Mouse (Mus musculus): ENCODE data around the gene Ntrk1. TPM values are rescaled to one million over a fixed set of nuclear protein-coding genes. Genes with fewer than 3 reads are reported as not detected.

Gene Ntrk1
- total RNA-seq, 1 experiment from 2014 or later = not detected

GRCm38 (mm10) chr3:87758641-87759040 is 36.3 kb downstream of the Ntrk1 start:
- ATAC-seq (replicated peaks; ENCODE audit: low read depth, poor library complexity, severe bottlenecking) = no peak

- ATAC-seq (replicated peaks; ENCODE audit: low read depth, poor library complexity, severe bottlenecking) = no peak
Observed at GRCm38 (mm10) chr3:87756488-87756887, 38.5 kb downstream of the Ntrk1 start.

DNA sequence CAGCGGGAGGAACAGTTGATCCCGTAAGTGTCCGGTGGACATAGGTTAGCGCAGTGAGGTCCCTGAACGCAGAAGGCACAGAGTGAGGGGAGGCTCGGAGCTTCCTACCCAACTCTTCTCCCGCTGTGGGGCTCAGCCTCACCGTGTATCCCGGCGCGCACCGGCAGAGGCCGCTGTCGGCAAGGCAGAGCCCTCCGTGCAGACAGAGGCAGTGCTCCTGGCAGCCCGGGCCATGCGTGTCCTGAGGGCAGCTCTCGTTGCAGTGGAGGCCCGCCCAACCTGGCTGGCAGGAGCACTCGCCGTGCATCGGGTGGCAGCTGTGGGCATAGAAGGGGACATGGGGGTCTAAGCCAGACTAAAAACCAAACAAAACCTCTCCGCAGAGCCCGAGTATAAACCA is 39.0 kb downstream of the Ntrk1 start:
- peak; percentile 97 for ATAC-seq (replicated peaks; ENCODE audit: low read depth, poor library complexity, severe bottlenecking)

GRCm38 (mm10) chr3:87753829-87754228 is 41.1 kb downstream of the Ntrk1 start:
- ATAC-seq (replicated peaks; ENCODE audit: low read depth, poor library complexity, severe bottlenecking) = no peak

DNA sequence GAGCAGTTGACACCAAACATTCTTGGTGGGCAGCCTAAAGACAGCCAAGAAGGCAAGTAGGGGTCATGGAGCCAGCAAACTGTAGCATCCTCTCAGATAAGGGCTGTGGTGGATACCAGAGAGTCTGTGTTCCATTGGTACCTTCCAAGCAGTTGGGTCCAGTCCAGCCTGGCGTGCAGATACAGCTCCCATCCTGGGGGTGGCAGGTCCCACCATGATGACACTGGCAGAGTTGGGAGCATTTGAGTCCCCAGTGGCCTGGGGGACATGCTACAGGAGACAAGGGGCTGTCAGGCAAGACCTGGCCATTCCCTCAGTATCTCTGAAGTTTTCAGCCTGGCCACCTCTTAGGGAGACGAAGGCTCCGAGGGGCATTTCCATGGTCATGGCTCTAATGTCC is 42.4 kb downstream of the Ntrk1 start:
- no peak for ATAC-seq (replicated peaks; ENCODE audit: low read depth, poor library complexity, severe bottlenecking)

- ATAC-seq (replicated peaks; ENCODE audit: low read depth, poor library complexity, severe bottlenecking) = no peak
Observed at GRCm38 (mm10) chr3:87749977-87750376, 45.0 kb downstream of the Ntrk1 start.

DNA sequence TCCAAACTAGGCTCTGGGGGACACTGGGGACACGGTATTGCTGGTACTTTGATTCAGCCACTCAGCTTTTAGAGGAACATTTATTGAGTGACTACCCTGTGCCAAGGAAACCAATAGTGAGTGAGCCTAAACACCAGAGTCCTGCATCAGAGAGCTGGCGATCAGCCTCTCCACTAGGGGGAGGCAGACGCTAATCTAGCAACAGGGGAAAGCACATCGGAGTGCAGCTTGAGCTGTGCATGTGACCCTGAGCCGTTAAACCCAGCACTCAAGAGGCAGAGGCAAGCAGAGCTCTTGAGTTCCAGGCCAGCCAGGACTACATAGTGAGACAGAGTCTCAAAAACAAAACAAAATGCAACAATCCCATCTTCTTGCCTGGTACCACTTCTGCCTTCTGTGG is 45.9 kb downstream of the Ntrk1 start:
- ATAC-seq (replicated peaks; ENCODE audit: low read depth, poor library complexity, severe bottlenecking) = peak; percentile 83

GRCm38 (mm10) chr3:87748431-87748830 is 46.5 kb downstream of the Ntrk1 start, which contains the start of gene Lrrc71:
TSS of gene Lrrc71 (minus strand) at chr3:87748625.
- ATAC-seq (replicated peaks; ENCODE audit: low read depth, poor library complexity, severe bottlenecking) = no peak

GRCm38 (mm10) chr3:87745036-87745659 is 49.8 kb downstream of the Ntrk1 start:
- no peak for ATAC-seq (replicated peaks; ENCODE audit: low read depth, poor library complexity, severe bottlenecking)

DNA sequence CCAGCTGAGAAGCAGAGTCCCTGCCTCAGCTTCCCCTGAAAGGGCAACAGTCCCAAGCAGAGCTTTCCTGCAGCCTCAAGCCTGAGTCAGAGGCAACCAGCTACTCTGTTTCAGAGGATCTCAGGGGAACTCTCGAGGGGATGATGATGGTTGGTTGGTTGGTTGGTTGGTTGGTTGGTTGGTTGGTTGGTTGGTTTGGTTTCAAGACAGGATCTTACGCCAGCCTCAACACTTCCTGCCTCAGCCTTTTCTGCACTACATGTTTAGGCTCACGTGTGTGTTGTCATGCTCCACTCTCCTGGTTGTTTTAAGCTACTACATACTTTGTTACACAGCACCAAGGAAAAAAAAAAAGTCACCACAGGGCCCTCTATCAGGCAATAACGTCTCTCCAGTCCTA is 51.0 kb downstream of the Ntrk1 start:
- ATAC-seq (replicated peaks; ENCODE audit: low read depth, poor library complexity, severe bottlenecking) = no peak

DNA sequence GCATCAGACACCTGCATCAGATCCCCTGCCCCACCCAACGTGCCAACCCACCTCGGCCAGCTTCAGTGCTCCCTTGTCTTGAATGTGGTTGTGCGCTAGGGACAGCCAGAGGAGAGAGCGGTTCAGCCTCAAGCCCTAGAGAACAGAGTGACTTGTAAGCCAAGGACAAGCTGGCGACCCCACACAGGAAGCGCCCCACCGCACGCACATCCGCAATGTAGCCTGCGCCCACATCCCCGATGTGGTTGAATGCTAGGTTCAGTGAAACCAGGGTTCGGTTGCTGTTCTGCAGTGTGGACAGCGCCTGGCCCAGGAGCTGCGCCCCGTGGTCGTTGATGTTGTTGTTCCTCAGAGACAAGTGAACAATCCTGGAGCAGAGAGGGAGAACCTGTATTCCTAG is 52.2 kb downstream of the Ntrk1 start:
- ATAC-seq (replicated peaks; ENCODE audit: low read depth, poor library complexity, severe bottlenecking) = peak; percentile 86

- ATAC-seq (replicated peaks; ENCODE audit: low read depth, poor library complexity, severe bottlenecking) = no peak
Observed at GRCm38 (mm10) chr3:87742013-87742412, 52.9 kb downstream of the Ntrk1 start.

DNA sequence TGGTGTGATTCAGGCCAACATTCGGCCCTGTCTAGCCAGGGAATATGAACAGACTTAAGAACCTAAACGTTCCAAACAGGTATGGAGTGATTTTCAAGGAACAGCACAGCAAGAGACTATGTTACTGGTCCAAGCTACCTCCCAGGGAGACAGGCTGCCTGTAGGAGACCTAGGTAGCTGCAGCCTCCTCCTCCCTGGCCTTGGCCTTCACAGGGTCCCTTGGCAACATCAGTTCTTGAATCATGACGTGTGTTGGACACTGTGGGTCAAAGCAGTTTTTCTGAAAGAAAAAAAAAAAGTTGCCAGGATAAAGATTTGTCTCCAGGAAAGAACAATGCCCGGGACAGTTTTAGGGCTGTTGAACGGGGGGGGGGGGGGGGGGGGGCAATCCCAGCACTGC is 56.1 kb downstream of the Ntrk1 start:
- ATAC-seq (replicated peaks; ENCODE audit: low read depth, poor library complexity, severe bottlenecking) = no peak

DNA sequence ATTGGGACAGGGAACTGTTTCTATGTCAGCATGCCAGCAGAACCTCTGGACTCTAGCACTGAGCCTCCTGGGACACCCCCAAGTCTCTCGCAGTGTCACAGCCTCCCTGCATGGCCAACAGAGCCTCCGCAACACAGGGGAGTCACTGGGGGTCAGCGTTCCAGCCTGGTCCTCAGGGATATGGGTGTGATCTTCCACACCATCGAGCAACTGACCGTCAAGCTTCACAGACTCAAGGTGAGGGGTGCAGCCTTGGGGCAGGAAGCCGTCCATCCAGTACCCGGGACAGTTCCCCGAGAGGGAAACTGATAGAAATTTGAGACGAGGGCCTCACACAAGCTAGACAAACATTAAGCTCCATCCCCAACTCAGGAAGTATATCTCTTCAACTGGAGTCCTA is 59.6 kb downstream of the Ntrk1 start:
- no peak for ATAC-seq (replicated peaks; ENCODE audit: low read depth, poor library complexity, severe bottlenecking)

- no peak for ATAC-seq (replicated peaks; ENCODE audit: low read depth, poor library complexity, severe bottlenecking)
Observed at GRCm38 (mm10) chr3:87733984-87734761, 60.8 kb downstream of the Ntrk1 start.

DNA sequence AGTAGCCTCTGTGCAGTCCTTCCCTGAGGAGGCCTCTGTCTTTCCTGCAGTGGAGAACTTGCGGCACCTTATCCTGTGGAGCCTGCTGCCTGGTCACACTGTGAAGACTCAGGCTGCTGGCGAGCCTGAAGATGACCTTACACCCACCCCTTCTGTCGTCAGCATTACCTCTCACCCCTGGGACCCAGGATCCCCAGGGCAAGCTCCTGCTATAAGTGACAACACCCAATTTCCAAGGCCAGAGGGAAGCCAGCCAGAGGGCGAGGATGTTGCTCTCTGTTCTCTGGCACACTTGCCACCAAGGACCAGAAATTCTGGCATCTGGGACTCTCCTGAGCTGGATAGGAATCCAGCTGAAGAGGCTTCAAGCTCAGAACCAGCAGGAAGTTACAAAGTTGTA is 61.9 kb downstream of the Ntrk1 start:
- no peak for ATAC-seq (replicated peaks; ENCODE audit: low read depth, poor library complexity, severe bottlenecking)

DNA sequence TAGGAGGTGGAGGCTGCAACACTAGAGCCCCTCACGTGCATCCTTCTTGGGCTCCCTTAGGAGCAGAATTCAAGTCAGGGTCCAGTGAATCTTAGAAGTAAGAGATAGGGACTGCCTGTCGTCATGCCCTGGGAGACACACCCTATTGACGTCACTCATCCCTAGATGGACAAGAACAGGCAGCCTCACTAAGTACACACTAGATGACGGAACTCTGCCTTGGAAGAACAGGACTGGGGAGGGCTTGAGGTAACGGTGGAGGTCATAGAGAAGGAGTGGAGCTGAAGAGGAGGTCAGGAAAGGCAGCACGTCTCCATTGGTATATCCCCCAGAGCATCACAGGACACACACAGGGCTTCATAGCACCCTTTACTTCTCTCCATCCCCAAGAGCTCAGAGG is 66.3 kb downstream of the Ntrk1 start:
- ATAC-seq (replicated peaks; ENCODE audit: low read depth, poor library complexity, severe bottlenecking) = no peak

Other genes starting within 250 kb of the Ntrk1 start
- 6.0 and 7.9 TPM in 2 replicates for gene Arhgef11, start 177.6 kb downstream of the Ntrk1 start, total RNA-seq (2017)
- 0.23 TPM in 1 of 2 replicates, not detected in the other for gene Lrrc71, start 46.5 kb downstream of the Ntrk1 start, total RNA-seq (2017)
- not detected in 2 replicates for gene Insrr, start 1.8 kb upstream of the Ntrk1 start, total RNA-seq (2017)
- 6.8 and 9.6 TPM in 2 replicates for gene Pear1, start 29.1 kb upstream of the Ntrk1 start, total RNA-seq (2017)
- 0.59 TPM in 1 of 2 replicates, not detected in the other for gene Sh2d2a, start 51.6 kb upstream of the Ntrk1 start, total RNA-seq (2017)
- 31.6 and 42.4 TPM in 2 replicates for gene Prcc, start 90.4 kb upstream of the Ntrk1 start, total RNA-seq (2017)
- gene Hdgf, start 111.2 kb upstream of the Ntrk1 start, total RNA-seq (2017) = 529 and 635 TPM in 2 replicates
- gene Mrpl24, start 124.3 kb upstream of the Ntrk1 start, total RNA-seq (2017) = 114 and 121 TPM in 2 replicates
- 50.2 and 56.6 TPM in 2 replicates for gene Isg20l2, start 135.2 kb upstream of the Ntrk1 start, total RNA-seq (2017)
- gene Rrnad1, start 135.6 kb upstream of the Ntrk1 start, total RNA-seq (2017) = 11.3 and 13.5 TPM in 2 replicates
- gene Crabp2, start 153.5 kb upstream of the Ntrk1 start, total RNA-seq (2017) = 2.0 TPM in 1 of 2 replicates, not detected in the other
- 0.09 TPM in 1 of 2 replicates, not detected in the other for gene Nes, start 175.9 kb upstream of the Ntrk1 start, total RNA-seq (2017)
- not detected in 2 replicates for gene Bcan, start 205.1 kb upstream of the Ntrk1 start, total RNA-seq (2017)
- gene Hapln2, start 232.4 kb upstream of the Ntrk1 start, total RNA-seq (2017) = not detected in 2 replicates
- 49.9 and 65.8 TPM in 2 replicates for gene Gpatch4, start 247.9 kb upstream of the Ntrk1 start, total RNA-seq (2017)